In the genomic region with DNA sequence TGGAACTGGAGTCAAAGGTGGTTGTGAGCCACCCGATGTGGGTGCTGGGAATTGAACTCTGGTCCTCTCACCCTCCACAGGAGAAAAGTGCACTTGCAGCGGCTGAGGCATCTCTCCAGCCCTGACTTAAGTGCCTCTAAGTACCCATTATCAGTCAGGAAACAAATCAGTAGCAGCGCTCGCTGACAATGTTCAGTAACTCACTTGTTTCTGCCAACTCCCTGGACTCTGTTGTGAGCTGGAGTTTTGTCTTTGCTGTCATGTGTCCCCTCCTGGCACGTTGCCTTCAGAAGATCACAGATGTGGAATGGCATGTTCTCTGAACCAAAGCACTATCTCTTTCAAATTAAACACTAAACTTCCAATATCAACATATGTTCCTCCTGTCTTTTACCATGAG, we compare ENCODE assay signal across 22 mouse cellular contexts. TPM values are rescaled to one million over a fixed set of nuclear protein-coding genes. Genes with fewer than 3 reads are reported as not detected.
"Had no signal": no experiment of that assay in that cellular context is flagged by ENCODE, and none has a peak within 500 bp of the region (broad histone marks: within the 10 kb centered on the region; RNA-seq: fewer than 3 reads in every experiment).

No protein-coding gene starts in this region.

- DNase-seq: lung, adult 2 months; lung, postnatal 14 days; lung, postnatal 36 days; right cerebral cortex, postnatal 14 days; thymus, adult 2 months; thymus, postnatal 25 days; thymus, postnatal 4 days had no signal

- H3K4me1 ChIP-seq: stomach, embryonic 15.5 days had no signal

- H3K4me2 ChIP-seq: lung, embryonic 15.5 days; midbrain, embryonic 11.5 days; midbrain, embryonic 13.5 days; midbrain, embryonic 15.5 days; neural tube, embryonic 12.5 days; stomach, embryonic 15.5 days had no signal

- ATAC-seq: lung, postnatal 0 days; midbrain, embryonic 13.5 days; midbrain, embryonic 15.5 days had no signal

- H3K27ac ChIP-seq: lung, embryonic 15.5 days; macrophage; midbrain, embryonic 13.5 days; midbrain, embryonic 15.5 days; neural tube, embryonic 12.5 days; stomach, embryonic 15.5 days; stomach, postnatal 0 days had no signal

- H3K9ac ChIP-seq: lung, embryonic 15.5 days; midbrain, embryonic 13.5 days; midbrain, embryonic 15.5 days; neural tube, embryonic 12.5 days; stomach, embryonic 15.5 days had no signal

- H3K36me3 ChIP-seq: lung, embryonic 15.5 days; midbrain, embryonic 13.5 days; midbrain, embryonic 15.5 days; neural tube, embryonic 12.5 days; stomach, embryonic 15.5 days had no signal

- H3K9me3 ChIP-seq: lung, embryonic 15.5 days; megakaryocyte, embryonic 14.5 days; midbrain, embryonic 13.5 days; midbrain, embryonic 15.5 days; neural tube, embryonic 12.5 days; stomach, embryonic 15.5 days had no signal

- H3K4me3 ChIP-seq: lung, embryonic 15.5 days; megakaryocyte, embryonic 14.5 days; midbrain, embryonic 13.5 days; midbrain, embryonic 15.5 days; neural tube, embryonic 12.5 days; stomach, embryonic 15.5 days had no signal

RNA-seq across cellular contexts. Expression of a gene that starts 33.8 kb away (rescaled TPM):
- total RNA-seq: midbrain, postnatal 0 days; monocyte, adult 5-6 weeks; neutrophil, adult 5-6 weeks had no signal
- polyA plus RNA-seq: macrophage; neural tube, embryonic 14.5 days; spleen, adult 2 months had no signal
